Mouse (Mus musculus) left cerebral cortex, adult 8-10 months (tissue): ENCODE measurements around the gene Smarcd1. TPM values are rescaled to one million over a fixed set of nuclear protein-coding genes. Genes with fewer than 3 reads are reported as not detected.

ENCODE experiments used
- DNase-seq, 2 experiments: peaks; one replicate each; pipeline ENCODE4 v3.0.0; 2022; ENCODE audit warnings: low spot score in 2 of 2
- total RNA-seq, 4 experiments: library from RNA; stranded (reverse); gene quantifications; 2 replicates each; pipeline ENCODE4 v1.2.4; 2022

Smarcd1 gene
- total RNA-seq, 4 experiments from 2014 or later, result 152 to 159 (median 156) TPM

DNA sequence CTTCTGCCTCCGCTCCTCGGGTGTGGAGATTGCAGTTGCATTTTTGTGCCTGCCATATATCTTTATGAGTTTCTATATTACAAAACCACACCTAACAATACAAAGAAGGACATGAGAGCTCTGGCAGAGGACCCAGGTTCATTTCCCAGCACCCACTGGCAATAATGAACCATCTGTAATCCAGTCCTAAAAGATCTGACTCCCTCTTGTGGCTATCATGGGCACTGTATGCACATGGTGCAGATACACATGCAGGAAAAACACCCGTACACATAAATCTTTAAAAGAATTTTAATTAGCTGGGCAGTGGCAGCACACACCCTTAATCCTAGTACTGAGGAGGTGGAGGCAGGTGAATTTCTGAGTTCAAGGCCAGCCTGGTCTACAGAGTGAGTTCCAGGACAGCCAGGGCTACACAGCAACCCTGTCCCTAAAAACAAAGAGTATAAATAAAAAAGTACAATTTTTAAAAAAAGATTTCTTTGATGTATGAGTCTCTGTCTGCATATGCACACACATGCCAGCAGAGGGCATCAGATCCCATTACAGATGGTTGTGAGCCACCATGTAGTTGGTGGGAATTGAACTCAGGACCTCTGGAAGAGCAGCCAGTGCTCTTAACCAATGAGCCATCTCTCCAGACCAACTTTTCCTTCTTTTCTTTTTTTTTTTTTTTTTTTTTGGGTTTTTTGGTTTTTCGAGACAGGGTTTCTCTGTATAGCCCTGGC is 27.3 kb downstream of the Smarcd1 start:
- DNase-seq, result no peak

DNA sequence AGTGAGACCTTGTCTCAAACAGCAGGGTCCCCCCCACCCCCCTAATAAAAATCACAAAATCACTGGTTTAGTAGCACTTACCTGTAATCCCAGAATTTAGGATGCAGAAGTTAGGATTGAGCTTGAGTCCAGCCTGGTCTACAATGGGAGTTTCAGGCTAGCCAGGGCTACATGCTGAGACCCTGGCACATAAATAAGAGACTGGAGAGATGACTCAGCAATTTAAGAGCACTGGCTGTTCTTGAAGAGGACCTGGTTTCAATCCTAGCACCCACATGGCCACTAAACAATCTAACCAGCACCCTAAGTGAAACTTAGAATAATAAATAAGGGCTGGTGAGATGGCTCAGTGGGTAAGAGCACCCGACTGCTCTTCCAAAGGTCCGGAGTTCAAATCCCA is 29.2 kb downstream of the Smarcd1 start:
- DNase-seq, result no peak

DNA sequence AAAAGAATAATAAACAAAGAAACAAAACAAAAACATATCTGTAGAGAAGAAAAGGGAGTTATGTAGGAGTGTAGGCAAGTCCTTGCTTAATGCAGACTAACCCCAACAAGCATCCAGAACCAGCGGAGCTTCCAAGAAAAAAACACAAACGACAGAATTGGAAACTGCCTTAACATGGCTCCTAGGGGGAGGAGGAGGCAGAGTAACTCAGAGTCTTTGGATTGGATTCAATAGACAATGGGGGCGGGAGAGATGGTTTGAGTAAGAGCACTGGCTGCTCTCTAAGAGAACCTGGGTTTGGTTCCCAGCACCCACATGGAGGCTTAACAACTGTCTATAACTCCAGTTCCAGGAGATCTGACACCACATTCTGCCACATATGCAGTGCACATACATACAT is 29.7 kb downstream of the Smarcd1 start:
- DNase-seq, result no peak

DNA sequence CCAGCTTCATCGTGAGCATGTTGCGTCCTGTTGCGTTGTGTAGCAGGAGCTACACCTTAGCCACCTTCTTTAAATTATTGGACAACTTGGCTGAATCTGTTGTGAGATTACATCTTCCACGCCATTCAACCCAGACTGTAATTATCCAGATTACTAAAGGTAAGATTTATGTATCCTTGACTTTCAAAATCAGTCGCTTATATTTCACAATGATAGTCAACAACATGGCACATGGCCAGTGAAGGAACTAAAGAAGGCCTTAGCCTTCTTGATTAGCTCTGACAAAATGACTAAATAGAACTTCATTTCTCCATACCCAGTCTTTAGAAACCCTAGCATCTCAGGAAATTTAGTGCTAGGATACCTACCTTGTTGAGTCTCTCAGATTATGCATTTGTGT is 31.3 kb downstream of the Smarcd1 start:
- DNase-seq, result no peak

DNA sequence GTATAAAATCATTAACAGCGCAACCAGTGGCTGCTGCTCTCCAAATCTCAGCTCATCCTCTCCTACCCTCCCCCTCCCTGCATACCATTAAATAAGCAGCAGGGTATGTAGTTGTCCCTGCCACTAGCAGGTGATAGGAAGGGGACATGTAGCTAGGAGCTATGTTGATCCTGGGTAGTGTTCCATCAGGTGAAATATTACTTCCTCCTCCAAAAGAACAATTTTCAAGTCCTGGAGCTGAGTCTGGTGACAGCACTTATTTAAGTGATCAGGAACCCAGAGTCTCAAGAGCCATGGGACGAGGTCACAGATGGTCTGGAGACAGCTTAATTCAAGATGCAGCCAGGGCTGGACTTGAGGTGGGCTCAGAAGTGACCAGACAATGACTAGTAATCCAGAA is 33.7 kb downstream of the Smarcd1 start:
- peak; percentile 100 for DNase-seq

DNA sequence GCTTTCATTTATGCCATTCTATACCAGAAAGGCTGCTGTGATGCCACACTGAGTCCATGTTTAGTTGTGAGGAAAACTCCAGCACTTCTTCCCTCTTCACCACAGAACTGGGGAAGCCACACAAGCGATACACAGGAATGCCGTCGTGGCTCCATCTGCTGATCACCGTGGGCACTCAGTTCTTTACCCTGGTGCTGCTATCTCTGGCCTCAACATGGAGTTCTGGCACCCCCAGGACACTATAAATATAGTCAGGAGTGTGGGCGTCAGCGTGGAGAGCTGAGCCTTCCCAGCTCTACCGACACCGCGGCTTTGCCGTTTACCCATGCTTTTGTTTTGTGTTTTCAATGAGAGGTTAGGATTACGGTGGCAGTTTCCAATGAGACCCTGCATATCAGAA is 34.7 kb downstream of the Smarcd1 start:
- no peak for DNase-seq

DNA sequence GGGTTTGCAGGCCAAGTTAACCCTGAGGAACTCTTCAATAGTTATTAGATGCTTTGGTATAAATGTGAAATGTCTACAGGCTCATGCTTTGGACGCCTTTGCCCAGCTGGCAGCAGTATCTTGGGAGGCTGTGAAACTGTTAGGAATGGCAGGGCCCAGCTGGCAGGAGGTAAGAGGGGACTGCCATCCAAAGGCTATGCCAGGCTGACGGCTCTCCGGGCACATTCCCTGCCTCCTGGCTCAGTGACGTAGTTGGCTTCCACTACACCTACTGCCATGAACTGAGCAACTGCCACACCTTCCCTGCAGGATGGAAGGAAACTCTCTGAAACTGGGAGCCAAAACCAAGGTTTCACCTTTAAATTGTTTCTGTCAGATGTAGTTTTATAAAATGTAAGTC is 38.3 kb downstream of the Smarcd1 start:
- no peak for DNase-seq

DNA sequence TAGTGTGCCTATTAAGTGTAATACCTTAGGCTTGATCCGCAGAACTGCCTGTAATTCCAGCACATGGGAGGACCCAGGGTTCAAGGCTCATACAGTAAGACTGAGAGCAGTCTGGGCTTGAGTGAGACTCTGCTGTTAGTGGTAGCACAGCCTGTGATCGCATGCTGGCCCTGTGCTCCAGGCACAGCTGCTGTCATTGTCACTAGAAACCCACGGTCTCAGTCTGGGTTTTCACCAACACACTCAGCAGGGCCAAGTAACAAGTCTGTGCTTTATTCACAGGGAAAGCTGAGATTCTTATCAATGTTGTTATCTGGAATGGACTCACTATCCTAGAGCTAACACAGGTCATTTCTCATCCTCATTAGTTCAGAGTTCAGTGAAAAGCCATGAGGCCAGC is 52.3 kb downstream of the Smarcd1 start:
- DNase-seq, result no peak

Other genes starting within 250 kb of the Smarcd1 start
- gene Nckap5l, start 244.4 kb upstream of the Smarcd1 start, total RNA-seq, result 10 to 100 TPM; 19.1 to 22.9 (median 19.5) TPM
- 1 to 10 TPM; 4.5 to 6.2 (median 6.2) TPM for gene Bcdin3d, start 227.4 kb upstream of the Smarcd1 start, total RNA-seq
- 100 to 1,000 TPM; 421 to 457 (median 452) TPM for gene Faim2, start 174.0 kb upstream of the Smarcd1 start, total RNA-seq
- under 1 TPM in 1 of 4 experiments, not detected in 3; 0.39 TPM for gene Aqp2, start 123.1 kb upstream of the Smarcd1 start, total RNA-seq
- under 1 TPM in 3 of 4 experiments, not detected in 1; 0.35 to 0.51 (median 0.46) TPM for gene Aqp5, start 111.3 kb upstream of the Smarcd1 start, total RNA-seq
- gene Aqp6, start 100.7 kb upstream of the Smarcd1 start, total RNA-seq, result 1 to 10 TPM in 2 of 4 experiments, under 1 TPM in 2; 0.42 to 1.1 (median 0.77) TPM
- gene Racgap1, start 50.5 kb upstream of the Smarcd1 start, total RNA-seq, result 10 to 100 TPM in 2 of 4 experiments, 1 to 10 TPM in 2; 9.3 to 11.5 (median 10.2) TPM
- 10 to 100 TPM; 68.4 to 78.4 (median 74.8) TPM for gene Asic1, start 31.8 kb upstream of the Smarcd1 start, total RNA-seq
- gene Gm17349, start 3.4 kb downstream of the Smarcd1 start, total RNA-seq, result 1 to 10 TPM; 3.4 to 9.2 (median 4.9) TPM
- 10 to 100 TPM; 72.7 to 86.4 (median 80.4) TPM for gene Gpd1, start 15.4 kb downstream of the Smarcd1 start, total RNA-seq
- 100 to 1,000 TPM; 113 to 131 (median 118) TPM for gene Cox14, start 23.5 kb downstream of the Smarcd1 start, total RNA-seq
- gene Cers5, start 70.8 kb downstream of the Smarcd1 start, total RNA-seq, result 10 to 100 TPM; 31.1 to 37.2 (median 33.9) TPM
- gene Lima1, start 173.3 kb downstream of the Smarcd1 start, total RNA-seq, result 10 to 100 TPM in 3 of 4 experiments, 1 to 10 TPM in 1; 8.6 to 12.5 (median 10.2) TPM